Mouse (Mus musculus): ENCODE data around the gene Slc22a2.

DNA sequence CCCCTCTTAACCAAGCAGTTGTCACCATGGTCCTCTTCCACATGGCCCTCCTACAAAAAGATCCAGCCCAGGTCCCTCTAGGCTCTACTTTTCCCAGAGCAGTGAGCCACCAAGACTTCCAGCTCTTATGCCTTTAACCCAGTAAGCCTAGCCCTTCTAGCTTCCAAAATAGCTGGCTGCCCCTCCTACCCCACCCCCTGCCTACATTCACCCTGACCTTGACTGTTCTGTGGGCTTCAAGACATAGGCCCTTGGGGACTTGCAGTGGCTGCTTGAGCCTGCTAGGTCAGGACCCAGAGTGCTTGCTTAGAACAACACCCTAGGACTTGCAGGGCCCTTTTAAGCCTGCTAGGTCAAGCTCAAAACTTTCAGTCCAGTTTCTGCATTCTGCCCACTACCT, 23.3 kb downstream of the Slc22a2 start:
- no peak for TF ChIP-seq CTCF (IDR thresholded peaks at IDR 0.05; ENCODE audit: insufficient read depth, low read length)
- no peak for TF ChIP-seq POLR2A (IDR thresholded peaks at IDR 0.05; ENCODE audit: borderline replicate concordance, extremely low read depth, low read depth, low read length)
